Mouse (Mus musculus): ENCODE measurements around the gene C1qtnf1. TPM values are rescaled to one million over a fixed set of nuclear protein-coding genes. Genes with fewer than 3 reads are reported as not detected.
"Not testable (repeated sequence)": the region's sequence is repeated elsewhere in the genome, so short reads cannot be mapped to it uniquely, and the experiment has no call there.

Gene C1qtnf1
- 2.5 TPM in 2 replicates for polyA plus RNA-seq (2014; fragmentation: Nextera tagmentation; extraction: Ambion mirVana)

DNA sequence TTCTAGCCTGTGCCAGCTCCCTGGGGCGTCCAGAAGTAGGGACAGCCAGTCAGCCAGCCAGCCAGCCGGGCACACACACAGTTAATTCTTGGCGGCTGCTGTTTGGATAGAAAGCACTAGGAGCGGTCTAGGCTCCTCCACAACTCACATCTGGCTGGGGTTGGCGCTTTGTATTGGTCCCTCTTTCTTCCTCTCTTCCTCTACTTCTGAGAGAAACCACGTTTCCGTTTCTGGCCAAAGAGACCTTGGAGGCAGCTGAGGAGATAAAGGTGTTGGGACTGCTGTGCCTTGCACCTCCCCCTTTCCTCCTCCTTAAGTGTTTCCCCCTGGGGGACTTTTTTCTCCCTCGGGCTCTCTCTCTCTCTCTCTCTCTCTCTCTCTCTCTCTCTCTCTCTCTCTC lies at the start of gene C1qtnf1:
Gene C1qtnf1, plus strand, starts transcription at position 218 of the 400 bp plus-strand sequence.
- Histone ChIP-seq H3K4me2 (ENCODE audit: low read depth) (peak within 1 kb of the TSS; percentile 29), H3K27me3 (ENCODE audit: control insufficient read depth, insufficient read depth, low read length) (no peaks in the 10 kb centered on the region), H3K27ac (ENCODE audit: low read depth, low read length) (no peak within 1 kb of the TSS), H3K4me3 (ENCODE audit: low read depth, low read length) (no peak within 1 kb of the TSS), H3K36me3 (ENCODE audit: control insufficient read depth, insufficient read depth, low read length) (no peaks in the 10 kb centered on the region), H3K9me3 (ENCODE audit: control insufficient read depth, low read length) (no peaks in the 10 kb centered on the region), H3K4me1 (ENCODE audit: control insufficient read depth, insufficient read depth, low read length) (peaks cover 22% of the 10 kb centered on the region), H3K9ac (ENCODE audit: low read length) (peak within 1 kb of the TSS; percentile 18)
- no peak for DNase-seq (ENCODE audit: low spot score)
- ATAC-seq (ENCODE audit: insufficient read depth, low FRiP score, low TSS enrichment): no peak
- WGBS: 4% methylated on average over 8 of the region's 8 CpGs

DNA sequence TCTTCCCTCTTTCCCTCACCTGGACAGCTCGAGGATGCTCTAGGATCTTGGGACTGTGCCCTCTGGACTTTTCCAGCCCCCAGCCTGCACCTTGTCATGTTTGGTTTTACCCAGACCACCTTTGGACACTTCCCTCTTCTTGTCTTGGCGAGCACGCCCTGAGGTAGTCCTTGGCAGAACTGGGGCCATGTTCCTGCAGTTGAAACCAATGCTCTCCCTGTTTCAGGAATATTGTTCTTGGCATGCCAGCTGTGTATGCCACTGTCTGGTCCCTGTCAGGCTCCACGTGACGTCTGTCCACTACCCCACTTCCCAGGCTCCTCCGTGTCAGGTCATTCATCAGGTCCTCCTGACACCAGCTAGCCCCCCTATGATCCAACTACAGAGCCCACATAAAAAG lies 49.3 kb upstream of the C1qtnf1 start:
- Histone ChIP-seq H3K9me3 (ENCODE audit: control insufficient read depth, low read length) (no peaks in the 10 kb centered on the region), H3K4me3 (ENCODE audit: low read depth, low read length) (no peak overlapping the region), H3K27me3 (ENCODE audit: control insufficient read depth, insufficient read depth, low read length) (no peaks in the 10 kb centered on the region), H3K27ac (ENCODE audit: low read depth, low read length) (no peak overlapping the region), H3K9ac (ENCODE audit: low read length) (no peak overlapping the region), H3K4me2 (ENCODE audit: low read depth) (no peak overlapping the region), H3K4me1 (ENCODE audit: control insufficient read depth, insufficient read depth, low read length) (no peaks in the 10 kb centered on the region; the same call in 1 of the 2 replicates), H3K36me3 (ENCODE audit: control insufficient read depth, insufficient read depth, low read length) (no peaks in the 10 kb centered on the region)
- no peak for DNase-seq (ENCODE audit: low spot score)
- ATAC-seq (ENCODE audit: insufficient read depth, low FRiP score, low TSS enrichment): no peak
- whole genome bisulfite sequencing: 82% methylated on average over 6 of the region's 6 CpGs

DNA sequence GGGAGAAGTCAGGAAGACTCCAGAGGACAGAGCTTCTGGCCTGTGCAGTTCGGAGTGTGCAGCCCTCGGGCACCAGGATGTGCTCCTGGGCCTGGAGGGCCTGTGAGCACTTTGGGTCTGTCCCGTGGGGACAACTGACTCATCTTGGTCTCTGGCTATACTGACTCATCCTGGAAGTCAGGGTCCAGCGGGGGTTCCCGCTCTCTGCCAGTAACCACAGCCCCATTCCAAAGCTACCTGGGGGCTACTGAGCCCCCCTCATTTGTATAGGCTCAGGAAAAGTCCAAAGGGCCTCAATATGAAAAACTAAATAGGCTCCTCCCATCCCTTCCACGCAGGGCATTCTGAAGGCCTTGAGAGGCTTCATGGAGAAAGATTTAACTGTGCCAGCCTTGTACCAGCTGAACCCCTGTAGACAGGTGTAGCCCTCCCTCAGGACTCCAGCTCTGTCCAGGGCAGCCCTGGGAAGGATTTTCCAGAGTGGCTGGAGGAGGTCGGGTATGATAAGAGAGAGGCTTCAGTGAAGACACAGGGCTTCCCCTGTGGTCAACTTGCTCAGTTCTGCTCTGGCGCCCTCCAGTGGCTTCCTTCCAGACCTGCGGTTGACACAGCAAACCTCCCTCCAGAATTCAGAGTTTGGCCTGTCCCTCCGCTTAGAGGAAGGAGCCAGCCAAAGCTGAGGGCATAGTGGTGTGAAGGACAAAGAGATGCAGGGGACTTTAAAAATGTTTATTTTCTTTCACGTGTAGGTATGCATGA lies 48.6 kb upstream of the C1qtnf1 start:
- no peak overlapping the region for H3K9ac ChIP-seq (ENCODE audit: low read length)
- DNase-seq (ENCODE audit: low spot score) (peak; percentile 79), ATAC-seq (ENCODE audit: insufficient read depth, low FRiP score, low TSS enrichment) (no peak)
- no peak overlapping the region for H3K4me3 ChIP-seq (ENCODE audit: low read depth, low read length)
- no peaks in the 10 kb centered on the region for H3K9me3 ChIP-seq (ENCODE audit: control insufficient read depth, low read length)
- 49% methylated on average over 11 of the region's 11 CpGs for WGBS
- H3K4me1 ChIP-seq (ENCODE audit: control insufficient read depth, insufficient read depth, low read length): no peaks in the 10 kb centered on the region; the same call in 1 of the 2 replicates
- H3K4me2 ChIP-seq (ENCODE audit: low read depth): no peak overlapping the region
- H3K36me3 ChIP-seq (ENCODE audit: control insufficient read depth, insufficient read depth, low read length): no peaks in the 10 kb centered on the region
- H3K27ac ChIP-seq (ENCODE audit: low read depth, low read length): no peak overlapping the region
- H3K27me3 ChIP-seq (ENCODE audit: control insufficient read depth, insufficient read depth, low read length): no peaks in the 10 kb centered on the region

DNA sequence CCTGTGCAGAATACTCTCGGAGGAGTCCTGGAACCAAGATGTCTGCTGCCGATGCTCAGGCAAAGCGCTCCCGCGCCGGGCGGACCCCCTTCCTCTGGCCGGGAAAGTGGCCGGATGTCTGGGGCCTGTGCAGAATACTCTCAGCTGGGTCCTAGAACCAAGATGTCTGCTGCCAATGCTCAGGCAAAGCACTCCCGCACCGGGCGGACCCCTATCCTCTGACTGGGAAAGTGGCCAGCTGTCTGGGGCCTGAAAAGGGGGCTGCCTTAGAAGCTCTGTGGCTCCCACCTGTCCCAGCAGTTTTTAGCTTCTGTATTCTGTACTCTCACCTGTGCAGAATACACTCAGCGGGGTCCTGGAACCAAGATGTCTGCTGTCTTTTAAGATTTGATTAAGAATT lies 40.2 kb upstream of the C1qtnf1 start:
- not testable (repeated sequence) for H3K9me3 ChIP-seq (ENCODE audit: control insufficient read depth, low read length); H3K36me3 ChIP-seq (ENCODE audit: control insufficient read depth, insufficient read depth, low read length); H3K4me3 ChIP-seq (ENCODE audit: low read depth, low read length); ATAC-seq (ENCODE audit: insufficient read depth, low FRiP score, low TSS enrichment); H3K9ac ChIP-seq (ENCODE audit: low read length); DNase-seq (ENCODE audit: low spot score); H3K27me3 ChIP-seq (ENCODE audit: control insufficient read depth, insufficient read depth, low read length); H3K4me1 ChIP-seq (ENCODE audit: control insufficient read depth, insufficient read depth, low read length); H3K4me2 ChIP-seq (ENCODE audit: low read depth); H3K27ac ChIP-seq (ENCODE audit: low read depth, low read length)
- WGBS: 95% methylated on average over 13 of the region's 13 CpGs

DNA sequence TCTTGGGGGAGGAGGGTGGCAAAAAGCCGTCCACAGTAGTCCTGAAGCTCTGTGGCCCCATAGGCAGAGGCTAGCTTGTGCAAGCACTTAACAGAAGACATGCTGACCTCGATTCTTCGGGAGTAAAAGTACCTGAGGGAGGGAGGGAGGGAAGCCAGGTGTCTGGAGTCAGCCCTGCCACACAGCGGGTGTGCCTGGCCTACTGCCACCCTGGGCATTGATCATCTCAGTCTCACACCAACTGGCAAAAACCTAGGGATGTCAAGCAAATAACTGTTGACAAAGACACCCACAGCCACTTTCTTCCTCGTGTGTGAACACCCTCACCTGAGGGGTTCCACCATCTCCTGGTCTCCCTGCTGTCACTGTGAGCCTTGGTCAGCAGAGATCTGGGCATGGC lies 34.0 kb upstream of the C1qtnf1 start:
- ATAC-seq (ENCODE audit: insufficient read depth, low FRiP score, low TSS enrichment) (no peak), DNase-seq (ENCODE audit: low spot score) (no peak)
- Histone ChIP-seq H3K27ac (ENCODE audit: low read depth, low read length) (no peak overlapping the region), H3K36me3 (ENCODE audit: control insufficient read depth, insufficient read depth, low read length) (no peaks in the 10 kb centered on the region), H3K4me2 (ENCODE audit: low read depth) (no peak overlapping the region), H3K9ac (ENCODE audit: low read length) (no peak overlapping the region), H3K27me3 (ENCODE audit: control insufficient read depth, insufficient read depth, low read length) (no peaks in the 10 kb centered on the region), H3K4me3 (ENCODE audit: low read depth, low read length) (no peak overlapping the region), H3K4me1 (ENCODE audit: control insufficient read depth, insufficient read depth, low read length) (no peaks in the 10 kb centered on the region), H3K9me3 (ENCODE audit: control insufficient read depth, low read length) (no peaks in the 10 kb centered on the region)
- 84% methylated on average over 5 of the region's 5 CpGs for WGBS

DNA sequence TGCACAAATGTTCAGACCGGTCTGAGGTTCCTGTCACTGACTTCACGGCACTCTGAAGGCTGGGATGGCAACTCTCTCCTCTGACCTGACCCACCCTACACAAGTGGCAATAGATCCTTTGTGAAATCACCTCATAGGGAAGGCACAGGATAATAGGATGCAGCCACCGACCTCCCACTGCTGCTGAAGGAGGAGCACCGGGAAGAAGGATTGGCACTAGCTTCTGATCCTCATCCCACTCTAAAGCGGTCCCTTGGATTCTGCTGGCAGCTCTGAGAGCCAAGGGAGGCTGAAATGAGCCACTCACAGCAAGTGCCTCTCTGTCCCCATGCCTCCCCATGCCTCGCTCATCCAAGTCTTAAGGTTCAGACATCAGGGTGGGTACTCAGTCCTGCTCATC lies 33.5 kb upstream of the C1qtnf1 start:
- H3K4me2 ChIP-seq (ENCODE audit: low read depth): no peak overlapping the region
- WGBS: 60% methylated on average over 6 of the region's 6 CpGs
- no peaks in the 10 kb centered on the region for H3K4me1 ChIP-seq (ENCODE audit: control insufficient read depth, insufficient read depth, low read length)
- DNase-seq (ENCODE audit: low spot score) (no peak), ATAC-seq (ENCODE audit: insufficient read depth, low FRiP score, low TSS enrichment) (no peak)
- no peaks in the 10 kb centered on the region for H3K36me3 ChIP-seq (ENCODE audit: control insufficient read depth, insufficient read depth, low read length)
- no peaks in the 10 kb centered on the region for H3K9me3 ChIP-seq (ENCODE audit: control insufficient read depth, low read length)
- no peak overlapping the region for H3K27ac ChIP-seq (ENCODE audit: low read depth, low read length)
- no peak overlapping the region; the same call in 1 of the 2 replicates for H3K9ac ChIP-seq (ENCODE audit: low read length)
- no peaks in the 10 kb centered on the region for H3K27me3 ChIP-seq (ENCODE audit: control insufficient read depth, insufficient read depth, low read length)
- H3K4me3 ChIP-seq (ENCODE audit: low read depth, low read length): no peak overlapping the region

DNA sequence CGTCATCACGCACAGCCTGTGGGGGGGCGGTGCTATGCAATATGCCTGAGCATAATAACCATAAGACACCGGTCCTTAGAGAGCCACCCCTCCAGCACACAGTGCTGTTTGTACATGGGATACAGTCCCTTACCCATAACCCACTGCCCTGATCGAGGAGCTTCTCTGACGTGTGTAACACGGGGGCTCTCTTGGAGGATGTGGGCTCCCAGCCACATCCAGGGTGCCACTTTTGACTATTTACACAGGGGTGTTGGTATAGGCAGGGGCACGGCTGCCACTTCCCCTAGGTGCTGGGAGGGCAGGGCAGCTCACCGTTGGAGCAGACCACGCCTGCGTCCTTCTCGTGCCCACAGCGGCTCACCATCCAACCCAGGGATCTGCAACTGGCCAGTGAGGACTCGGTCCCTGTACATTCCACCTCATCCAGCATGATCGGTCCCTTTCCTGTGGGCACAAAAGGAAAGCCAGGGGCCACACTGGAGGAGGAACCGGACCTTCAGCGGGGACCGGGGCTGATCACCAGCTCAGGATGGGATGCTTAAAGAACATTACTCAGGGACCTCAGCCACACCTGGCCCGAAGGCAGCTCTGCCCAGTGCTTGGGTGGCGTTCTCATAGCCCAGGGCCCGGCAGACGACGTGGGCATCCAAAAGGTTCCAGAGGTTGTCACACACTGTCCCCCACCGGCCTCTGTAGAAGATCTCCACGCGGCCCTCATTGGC lies 30.0 kb upstream of the C1qtnf1 start:
- Histone ChIP-seq H3K4me2 (ENCODE audit: low read depth) (no peak overlapping the region), H3K4me1 (ENCODE audit: control insufficient read depth, insufficient read depth, low read length) (0 out of 2 replicates have a peak, but pooled peaks cover 2% of the 10 kb centered on the region), H3K27me3 (ENCODE audit: control insufficient read depth, insufficient read depth, low read length) (no peaks in the 10 kb centered on the region), H3K27ac (ENCODE audit: low read depth, low read length) (no peak overlapping the region), H3K9ac (ENCODE audit: low read length) (no peak overlapping the region), H3K36me3 (ENCODE audit: control insufficient read depth, insufficient read depth, low read length) (no peaks in the 10 kb centered on the region), H3K9me3 (ENCODE audit: control insufficient read depth, low read length) (no peaks in the 10 kb centered on the region), H3K4me3 (ENCODE audit: low read depth, low read length) (no peak overlapping the region)
- no peak for ATAC-seq (ENCODE audit: insufficient read depth, low FRiP score, low TSS enrichment)
- 92% methylated on average over 26 of the region's 26 CpGs for WGBS
- DNase-seq (ENCODE audit: low spot score): no peak

DNA sequence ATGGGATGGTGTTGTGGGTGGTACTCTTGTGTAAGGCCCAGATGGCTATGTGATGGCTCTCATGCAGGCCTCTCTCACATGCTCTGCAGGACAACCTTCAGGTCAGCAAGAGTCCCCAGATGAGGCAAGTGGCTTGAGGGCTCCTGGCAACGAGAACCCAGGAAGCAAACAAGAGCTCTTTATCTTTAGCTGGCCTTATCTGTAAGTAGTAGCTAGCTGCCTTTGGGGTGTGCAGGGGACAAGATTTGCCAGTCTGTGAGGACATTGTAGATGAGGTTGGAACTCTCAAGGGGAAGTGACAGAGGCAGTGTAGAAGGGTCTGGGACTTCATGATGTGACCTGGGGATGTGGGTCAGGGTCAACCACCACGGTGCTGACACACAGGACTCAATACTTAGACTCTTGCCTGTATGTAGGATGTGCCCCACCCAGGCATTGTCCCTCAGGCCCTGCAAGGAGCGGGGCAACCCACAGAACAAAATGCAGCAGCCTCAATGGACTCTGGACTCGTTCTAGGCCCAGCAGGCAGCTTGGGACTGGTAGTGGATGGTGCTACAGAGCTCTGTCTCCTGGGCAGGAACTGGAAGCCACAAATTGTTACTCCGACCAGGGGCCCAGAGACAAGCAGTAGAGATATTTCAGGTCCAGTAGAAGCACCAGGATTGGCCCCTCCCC lies 28.0 kb upstream of the C1qtnf1 start:
- Histone ChIP-seq H3K9me3 (ENCODE audit: control insufficient read depth, low read length) (no peaks in the 10 kb centered on the region), H3K4me1 (ENCODE audit: control insufficient read depth, insufficient read depth, low read length) (0 out of 2 replicates have a peak, but pooled peaks cover 2% of the 10 kb centered on the region), H3K27me3 (ENCODE audit: control insufficient read depth, insufficient read depth, low read length) (no peaks in the 10 kb centered on the region), H3K27ac (ENCODE audit: low read depth, low read length) (no peak overlapping the region), H3K4me3 (ENCODE audit: low read depth, low read length) (no peak overlapping the region), H3K9ac (ENCODE audit: low read length) (no peak overlapping the region), H3K4me2 (ENCODE audit: low read depth) (no peak overlapping the region), H3K36me3 (ENCODE audit: control insufficient read depth, insufficient read depth, low read length) (no peaks in the 10 kb centered on the region)
- no peak for ATAC-seq (ENCODE audit: insufficient read depth, low FRiP score, low TSS enrichment)
- no peak for DNase-seq (ENCODE audit: low spot score)
- 79% methylated on average over 5 of the region's 5 CpGs for WGBS

Data from neural tube, embryonic 11.5 days (tissue).